Mouse (Mus musculus): Measurements from ENCODE around the gene Mrps2. TPM values are rescaled to one million over a fixed set of nuclear protein-coding genes. Genes with fewer than 3 reads are reported as not detected.

The Mrps2 gene
- polyA plus RNA-seq, 1 experiment from 2014 or later = 50.9 TPM

GRCm38 (mm10) chr2:28446181-28446514 lies 21.7 kb upstream of the Mrps2 start:
- Histone ChIP-seq H3K9ac (replicated peaks; ENCODE audit: low read depth, low read length) (peak overlapping the region; percentile 88), H3K27ac (ENCODE audit: low read length) (peak overlapping the region; percentile 66), H3K27me3 (replicated peaks; ENCODE audit: control insufficient read depth, insufficient read depth, low read length) (no peaks in the 10 kb centered on the region), H3K4me2 (ENCODE audit: low read length) (peak overlapping the region; percentile 93), H3K36me3 (ENCODE audit: control insufficient read depth, insufficient read depth) (no peaks in the 10 kb centered on the region), H3K9me3 (ENCODE audit: control insufficient read depth, low read length) (no peaks in the 10 kb centered on the region), H3K4me1 (replicated peaks; ENCODE audit: control insufficient read depth, insufficient read depth, low read length) (peaks cover 16% of the 10 kb centered on the region), H3K4me3 (replicated peaks; ENCODE audit: low read length) (peak overlapping the region; percentile 80)
- peak; percentile 18; the same call in 1 of the 2 replicates for ATAC-seq
- WGBS = 8% methylated on average over 5 of the region's 5 CpGs

GRCm38 (mm10) chr2:28446515-28447314 lies 21.2 kb upstream of the Mrps2 start, which contains the start of gene Ppp1r26:
Ppp1r26 (plus strand) TSS chr2:28446800.
- 0 out of 2 replicates have a peak, but pooled peaks cover 3% of the 10 kb centered on the region for H3K36me3 ChIP-seq (ENCODE audit: control insufficient read depth, insufficient read depth)
- peak within 1 kb of the TSS; percentile 93 for H3K4me2 ChIP-seq (ENCODE audit: low read length)
- peak within 1 kb of the TSS; percentile 73 for H3K27ac ChIP-seq (ENCODE audit: low read length)
- H3K4me1 ChIP-seq (replicated peaks; ENCODE audit: control insufficient read depth, insufficient read depth, low read length) = peaks cover 16% of the 10 kb centered on the region
- under 1% methylated on average over 91 of the region's 118 CpGs for WGBS
- peak within 1 kb of the TSS; percentile 80 for H3K4me3 ChIP-seq (replicated peaks; ENCODE audit: low read length)
- no peaks in the 10 kb centered on the region for H3K27me3 ChIP-seq (replicated peaks; ENCODE audit: control insufficient read depth, insufficient read depth, low read length)
- H3K9ac ChIP-seq (replicated peaks; ENCODE audit: low read depth, low read length) = peak within 1 kb of the TSS; percentile 88
- peak; percentile 77 for ATAC-seq
- H3K9me3 ChIP-seq (ENCODE audit: control insufficient read depth, low read length) = no peaks in the 10 kb centered on the region

- ATAC-seq = peak; percentile 72
- Histone ChIP-seq H3K4me3 (replicated peaks; ENCODE audit: low read length) (peak overlapping the region; percentile 80), H3K27ac (ENCODE audit: low read length) (peak overlapping the region; percentile 73; the same call in 1 of the 2 replicates), H3K9me3 (ENCODE audit: control insufficient read depth, low read length) (no peaks in the 10 kb centered on the region), H3K36me3 (ENCODE audit: control insufficient read depth, insufficient read depth) (0 out of 2 replicates have a peak, but pooled peaks cover 3% of the 10 kb centered on the region), H3K4me2 (ENCODE audit: low read length) (peak overlapping the region; percentile 93), H3K9ac (replicated peaks; ENCODE audit: low read depth, low read length) (peak overlapping the region; percentile 88), H3K27me3 (replicated peaks; ENCODE audit: control insufficient read depth, insufficient read depth, low read length) (no peaks in the 10 kb centered on the region), H3K4me1 (replicated peaks; ENCODE audit: control insufficient read depth, insufficient read depth, low read length) (peaks cover 16% of the 10 kb centered on the region)
- WGBS = 3% methylated on average over 11 of the region's 11 CpGs
These were observed 20.6 kb upstream of the Mrps2 start for GRCm38 (mm10) chr2:28447315-28447670.

- Histone ChIP-seq H3K4me2 (ENCODE audit: low read length) (no peak overlapping the region), H3K9ac (replicated peaks; ENCODE audit: low read depth, low read length) (no peak overlapping the region), H3K36me3 (ENCODE audit: control insufficient read depth, insufficient read depth) (0 out of 2 replicates have a peak, but pooled peaks cover 3% of the 10 kb centered on the region), H3K27me3 (replicated peaks; ENCODE audit: control insufficient read depth, insufficient read depth, low read length) (no peaks in the 10 kb centered on the region), H3K27ac (ENCODE audit: low read length) (no peak overlapping the region), H3K4me1 (replicated peaks; ENCODE audit: control insufficient read depth, insufficient read depth, low read length) (peaks cover 10% of the 10 kb centered on the region), H3K4me3 (replicated peaks; ENCODE audit: low read length) (no peak overlapping the region), H3K9me3 (ENCODE audit: control insufficient read depth, low read length) (no peaks in the 10 kb centered on the region)
- no peak for ATAC-seq
- 93% methylated on average over 11 of the region's 11 CpGs for WGBS
These were observed 16.2 kb upstream of the Mrps2 start for GRCm38 (mm10) chr2:28451663-28452062.

- Histone ChIP-seq H3K4me2 (ENCODE audit: low read length) (no peak overlapping the region), H3K9me3 (ENCODE audit: control insufficient read depth, low read length) (no peaks in the 10 kb centered on the region), H3K4me3 (replicated peaks; ENCODE audit: low read length) (no peak overlapping the region), H3K27ac (ENCODE audit: low read length) (no peak overlapping the region), H3K4me1 (replicated peaks; ENCODE audit: control insufficient read depth, insufficient read depth, low read length) (no peaks in the 10 kb centered on the region), H3K27me3 (replicated peaks; ENCODE audit: control insufficient read depth, insufficient read depth, low read length) (no peaks in the 10 kb centered on the region), H3K36me3 (ENCODE audit: control insufficient read depth, insufficient read depth) (0 out of 2 replicates have a peak, but pooled peaks cover 3% of the 10 kb centered on the region), H3K9ac (replicated peaks; ENCODE audit: low read depth, low read length) (no peak overlapping the region)
- 92% methylated on average over 6 of the region's 6 CpGs for WGBS
- no peak for ATAC-seq
These were observed 14.3 kb upstream of the Mrps2 start for GRCm38 (mm10) chr2:28453539-28453938.

GRCm38 (mm10) chr2:28456616-28457015 lies 11.2 kb upstream of the Mrps2 start:
- Histone ChIP-seq H3K4me2 (ENCODE audit: low read length) (no peak overlapping the region), H3K9ac (replicated peaks; ENCODE audit: low read depth, low read length) (no peak overlapping the region), H3K9me3 (ENCODE audit: control insufficient read depth, low read length) (no peaks in the 10 kb centered on the region), H3K27me3 (replicated peaks; ENCODE audit: control insufficient read depth, insufficient read depth, low read length) (no peaks in the 10 kb centered on the region), H3K36me3 (ENCODE audit: control insufficient read depth, insufficient read depth) (0 out of 2 replicates have a peak, but pooled peaks cover under 1% of the 10 kb centered on the region), H3K27ac (ENCODE audit: low read length) (no peak overlapping the region), H3K4me3 (replicated peaks; ENCODE audit: low read length) (no peak overlapping the region), H3K4me1 (replicated peaks; ENCODE audit: control insufficient read depth, insufficient read depth, low read length) (no peaks in the 10 kb centered on the region)
- ATAC-seq = no peak
- WGBS = 57% methylated on average over 1 of the region's 1 CpGs

GRCm38 (mm10) chr2:28463919-28464318 lies 3.9 kb upstream of the Mrps2 start:
- 51% methylated on average over 3 of the region's 3 CpGs for WGBS
- no peaks in the 10 kb centered on the region for H3K27me3 ChIP-seq (replicated peaks; ENCODE audit: control insufficient read depth, insufficient read depth, low read length)
- H3K27ac ChIP-seq (ENCODE audit: low read length) = no peak overlapping the region
- no peak overlapping the region for H3K4me3 ChIP-seq (replicated peaks; ENCODE audit: low read length)
- no peaks in the 10 kb centered on the region for H3K9me3 ChIP-seq (ENCODE audit: control insufficient read depth, low read length)
- H3K4me2 ChIP-seq (ENCODE audit: low read length) = no peak overlapping the region
- H3K36me3 ChIP-seq (ENCODE audit: control insufficient read depth, insufficient read depth) = no peaks in the 10 kb centered on the region
- no peak for ATAC-seq
- peaks cover 16% of the 10 kb centered on the region for H3K4me1 ChIP-seq (replicated peaks; ENCODE audit: control insufficient read depth, insufficient read depth, low read length)
- H3K9ac ChIP-seq (replicated peaks; ENCODE audit: low read depth, low read length) = no peak overlapping the region

- no peaks in the 10 kb centered on the region for H3K27me3 ChIP-seq (replicated peaks; ENCODE audit: control insufficient read depth, insufficient read depth, low read length)
- peaks cover 17% of the 10 kb centered on the region for H3K4me1 ChIP-seq (replicated peaks; ENCODE audit: control insufficient read depth, insufficient read depth, low read length)
- no peak overlapping the region for H3K9ac ChIP-seq (replicated peaks; ENCODE audit: low read depth, low read length)
- ATAC-seq = no peak
- H3K4me3 ChIP-seq (replicated peaks; ENCODE audit: low read length) = no peak overlapping the region
- no peak overlapping the region for H3K4me2 ChIP-seq (ENCODE audit: low read length)
- H3K27ac ChIP-seq (ENCODE audit: low read length) = no peak overlapping the region
- peaks cover 6% of the 10 kb centered on the region for H3K36me3 ChIP-seq (ENCODE audit: control insufficient read depth, insufficient read depth)
- H3K9me3 ChIP-seq (ENCODE audit: control insufficient read depth, low read length) = no peaks in the 10 kb centered on the region
- WGBS = 80% methylated on average over 9 of the region's 9 CpGs
These were observed 2.9 kb upstream of the Mrps2 start for GRCm38 (mm10) chr2:28464919-28465318.

- Histone ChIP-seq H3K4me2 (ENCODE audit: low read length) (peak within 1 kb of the TSS; percentile 49), H3K27me3 (replicated peaks; ENCODE audit: control insufficient read depth, insufficient read depth, low read length) (no peaks in the 10 kb centered on the region), H3K27ac (ENCODE audit: low read length) (no peak within 1 kb of the TSS), H3K4me3 (replicated peaks; ENCODE audit: low read length) (peak within 1 kb of the TSS; percentile 23), H3K9ac (replicated peaks; ENCODE audit: low read depth, low read length) (no peak within 1 kb of the TSS; the same call in 1 of the 2 replicates), H3K9me3 (ENCODE audit: control insufficient read depth, low read length) (no peaks in the 10 kb centered on the region), H3K4me1 (replicated peaks; ENCODE audit: control insufficient read depth, insufficient read depth, low read length) (peaks cover 17% of the 10 kb centered on the region), H3K36me3 (ENCODE audit: control insufficient read depth, insufficient read depth) (peaks cover 15% of the 10 kb centered on the region)
- 6% methylated on average over 25 of the region's 25 CpGs for WGBS
- ATAC-seq = peak; percentile 51; the same call in 1 of the 2 replicates
These were observed 1.9 kb upstream of the Mrps2 start, which contains the start of gene 1700007K13Rik for GRCm38 (mm10) chr2:28465836-28466518. 1700007K13Rik (minus strand) TSS chr2:28466332.
